Mouse (Mus musculus) megakaryocyte, embryonic 14.5 days (primary cell): ENCODE data around the gene Akap6. TPM values are rescaled to one million over a fixed set of nuclear protein-coding genes. Genes with fewer than 3 reads are reported as not detected.

Experiments
- H3K27me3 ChIP-seq: replicated peaks from 2 replicates; pipeline ENCODE3; 2012; ENCODE audit warnings: inconsistent platforms
- H3K36me3 ChIP-seq: replicated peaks from 2 replicates; pipeline ENCODE3; 2012; ENCODE audit warnings: low read length, inconsistent platforms, mixed read lengths
- H3K4me1 ChIP-seq: 2 replicates; pipeline ENCODE4 v1.6.1; 2012; ENCODE audit warnings: inconsistent platforms
- H3K4me3 ChIP-seq: replicated peaks from 2 replicates; pipeline ENCODE3; 2012; ENCODE audit warnings: moderate library complexity, mild to moderate bottlenecking, inconsistent platforms
- H3K9me3 ChIP-seq: 2 replicates; pipeline ENCODE4 v1.6.1; 2012; ENCODE audit warnings: inconsistent platforms
- FLI1 ChIP-seq: IDR thresholded peaks from 2 replicates; pipeline ENCODE4 v1.6.1; 2012; ENCODE audit warnings: low read length, inconsistent platforms, mixed read lengths
- GATA1 ChIP-seq: IDR thresholded peaks from 3 replicates; pipeline ENCODE4 v1.6.1; 2012; ENCODE audit warnings: mixed read lengths, low read length, inconsistent platforms, borderline replicate concordance
- polyA plus RNA-seq: library from polyadenylated mRNA; stranded (reverse); fragments of >175 nt; gene quantifications from 2 replicates; pipeline ENCODE4 v1.2.3, GENCODE M21; 2012; ENCODE audit warnings: low replicate concordance; ENCODE audit not compliant: insufficient read depth

Gene Akap6
- polyA plus RNA-seq, 1 experiment: 0.04 TPM

DNA sequence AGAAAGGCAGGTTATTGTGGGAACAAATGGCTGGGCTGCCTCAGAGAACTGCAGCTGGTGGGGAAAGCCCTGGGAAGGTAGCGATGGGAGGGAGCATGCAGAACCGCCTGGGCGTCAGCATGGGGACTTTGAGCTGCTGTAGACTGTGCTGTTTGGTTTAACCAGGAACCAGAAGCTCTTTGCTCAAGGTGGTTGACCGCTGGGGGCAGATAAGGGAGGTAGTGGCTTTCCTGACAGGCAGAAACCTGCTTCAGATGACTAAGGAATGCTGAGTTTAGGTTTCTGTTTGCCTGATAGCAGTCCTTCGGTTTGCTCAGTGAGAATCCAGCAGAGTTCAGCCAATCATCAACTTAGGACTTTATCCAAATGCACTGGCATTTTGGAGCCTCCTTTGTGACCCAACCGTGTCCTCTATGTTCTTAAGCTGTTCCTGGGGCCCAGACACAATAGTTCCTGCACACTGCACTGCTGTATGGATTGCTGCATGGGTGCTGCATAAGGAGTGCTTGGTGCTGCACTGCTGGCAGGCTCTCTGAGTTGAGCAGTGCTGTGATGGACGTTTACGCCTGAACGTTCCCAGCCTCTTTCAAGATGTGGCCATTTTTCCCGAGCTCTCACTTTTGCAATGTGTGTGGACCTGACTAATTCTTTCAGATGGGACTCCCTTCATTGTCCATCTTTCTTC lies 6.8 kb upstream of the Akap6 start:
- peaks cover 37% of the 10 kb centered on the region for H3K27me3 ChIP-seq
- H3K4me3 ChIP-seq: peak overlapping the region; percentile 72
- H3K9me3 ChIP-seq: peaks cover 12% of the 10 kb centered on the region
- no peaks in the 10 kb centered on the region for H3K36me3 ChIP-seq
- H3K4me1 ChIP-seq: peaks cover 15% of the 10 kb centered on the region
- TF ChIP-seq FLI1 (no peak), GATA1 (no peak)

- Histone ChIP-seq H3K4me1 (peaks cover 10% of the 10 kb centered on the region), H3K36me3 (no peaks in the 10 kb centered on the region), H3K27me3 (peaks cover 16% of the 10 kb centered on the region), H3K4me3 (no peak overlapping the region), H3K9me3 (peaks cover 12% of the 10 kb centered on the region)
- no peak for TF ChIP-seq FLI1
- no peak for TF ChIP-seq GATA1
Observed at GRCm38 (mm10) chr12:52697407-52698109, 1.6 kb upstream of the Akap6 start.

DNA sequence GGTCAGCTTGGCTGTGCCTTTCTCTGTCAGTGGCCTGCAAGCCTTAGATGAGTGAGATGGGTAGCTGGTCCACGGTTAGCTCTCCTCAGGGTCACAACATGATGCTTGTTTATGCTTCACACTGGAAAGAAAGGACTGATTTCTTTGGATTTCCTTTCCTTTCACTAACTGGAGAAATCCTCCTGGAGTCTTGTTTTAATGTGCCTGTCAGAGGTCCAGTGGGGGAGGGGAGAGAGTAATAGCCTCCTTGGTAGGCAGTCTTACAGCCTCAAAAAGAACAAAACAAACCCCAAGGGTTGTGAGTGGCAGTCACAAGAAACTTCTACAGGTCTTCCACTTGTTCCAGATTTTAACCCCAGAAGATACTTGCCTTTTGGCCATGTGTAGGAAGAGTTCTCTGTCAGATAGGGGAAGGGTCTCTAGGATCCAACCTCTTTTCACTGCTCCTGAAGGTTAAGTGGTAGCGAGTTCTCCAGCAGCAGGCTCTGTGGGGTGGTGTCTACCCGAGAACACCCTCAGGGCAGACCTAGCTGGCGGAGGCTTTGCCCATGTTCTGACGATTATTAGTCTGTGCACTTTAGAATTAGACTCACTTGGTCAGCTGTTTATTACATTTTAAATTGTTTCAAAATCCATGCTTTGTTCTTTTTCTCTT lies 780 bp upstream of the Akap6 start:
- peaks cover 12% of the 10 kb centered on the region for H3K9me3 ChIP-seq
- H3K36me3 ChIP-seq: no peaks in the 10 kb centered on the region
- H3K4me3 ChIP-seq: no peak overlapping the region
- peaks cover 7% of the 10 kb centered on the region; the same call in 1 of the 2 replicates for H3K4me1 ChIP-seq
- no peak for TF ChIP-seq FLI1
- no peak for TF ChIP-seq GATA1
- H3K27me3 ChIP-seq: peaks cover 12% of the 10 kb centered on the region

DNA sequence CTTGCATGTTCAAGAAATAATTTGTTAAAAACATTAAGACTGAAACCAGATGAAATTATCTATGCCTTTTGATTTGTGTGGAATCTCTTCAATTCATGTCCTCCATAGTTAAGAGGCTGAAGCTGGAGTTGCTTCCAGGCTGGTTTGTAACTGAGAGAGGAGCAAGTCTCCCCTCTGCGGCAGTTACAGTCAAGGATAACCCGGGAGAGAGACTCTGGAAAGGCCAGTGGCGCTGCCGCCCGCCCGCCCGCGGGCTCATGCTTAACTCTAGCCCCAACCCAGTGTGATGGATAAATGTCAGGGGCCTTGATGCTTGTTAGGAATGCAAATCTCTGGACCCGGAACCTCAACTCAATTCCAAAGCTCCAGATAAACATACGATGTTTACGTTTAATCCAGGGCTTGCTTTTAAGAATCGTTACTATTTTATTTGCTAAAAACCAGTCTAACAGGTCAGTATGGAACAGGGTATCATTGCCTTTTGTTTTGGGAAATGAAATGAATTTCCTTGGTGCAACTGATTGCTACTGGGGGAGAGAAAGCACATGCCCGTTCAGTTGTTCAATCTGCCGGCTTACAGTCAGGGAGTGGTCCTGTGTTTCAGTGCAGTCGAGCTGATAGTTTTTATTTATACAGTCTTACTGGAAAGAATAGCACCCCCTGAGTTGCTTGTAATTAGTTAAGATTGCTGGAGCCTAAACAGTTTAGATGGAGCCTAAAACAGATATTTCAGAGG lies 946 bp downstream of the Akap6 start:
- peaks cover 2% of the 10 kb centered on the region for H3K27me3 ChIP-seq
- TF ChIP-seq FLI1 (no peak), GATA1 (no peak)
- no peak overlapping the region for H3K4me3 ChIP-seq
- peaks cover 7% of the 10 kb centered on the region; the same call in 1 of the 2 replicates for H3K4me1 ChIP-seq
- H3K9me3 ChIP-seq: peaks cover 12% of the 10 kb centered on the region
- no peaks in the 10 kb centered on the region for H3K36me3 ChIP-seq

GRCm38 (mm10) chr12:52700697-52701191 lies 1.6 kb downstream of the Akap6 start:
- Histone ChIP-seq H3K27me3 (peaks cover 2% of the 10 kb centered on the region), H3K9me3 (peaks cover 12% of the 10 kb centered on the region), H3K4me1 (peaks cover 7% of the 10 kb centered on the region; the same call in 1 of the 2 replicates), H3K4me3 (no peak overlapping the region), H3K36me3 (no peaks in the 10 kb centered on the region)
- no peak for TF ChIP-seq FLI1
- TF ChIP-seq GATA1: no peak

GRCm38 (mm10) chr12:52701201-52701641 lies 2.0 kb downstream of the Akap6 start:
- Histone ChIP-seq H3K4me1 (peaks cover 7% of the 10 kb centered on the region; the same call in 1 of the 2 replicates), H3K4me3 (peak overlapping the region; percentile 66), H3K9me3 (peaks cover 12% of the 10 kb centered on the region), H3K36me3 (no peaks in the 10 kb centered on the region), H3K27me3 (peaks cover 2% of the 10 kb centered on the region)
- no peak for TF ChIP-seq GATA1
- no peak for TF ChIP-seq FLI1

- TF ChIP-seq FLI1 (no peak), GATA1 (no peak)
- no peaks in the 10 kb centered on the region for H3K36me3 ChIP-seq
- H3K9me3 ChIP-seq: no peaks in the 10 kb centered on the region
- peaks cover 2% of the 10 kb centered on the region for H3K27me3 ChIP-seq
- peaks cover 7% of the 10 kb centered on the region; the same call in 1 of the 2 replicates for H3K4me1 ChIP-seq
- H3K4me3 ChIP-seq: no peak overlapping the region
Observed at GRCm38 (mm10) chr12:52702368-52702967, 3.3 kb downstream of the Akap6 start.

- Histone ChIP-seq H3K27me3 (peaks cover 2% of the 10 kb centered on the region), H3K9me3 (no peaks in the 10 kb centered on the region), H3K4me3 (no peak overlapping the region), H3K4me1 (peaks cover 7% of the 10 kb centered on the region; the same call in 1 of the 2 replicates), H3K36me3 (no peaks in the 10 kb centered on the region)
- TF ChIP-seq FLI1 (no peak), GATA1 (no peak)
Observed at GRCm38 (mm10) chr12:52704081-52704480, 4.9 kb downstream of the Akap6 start.

DNA sequence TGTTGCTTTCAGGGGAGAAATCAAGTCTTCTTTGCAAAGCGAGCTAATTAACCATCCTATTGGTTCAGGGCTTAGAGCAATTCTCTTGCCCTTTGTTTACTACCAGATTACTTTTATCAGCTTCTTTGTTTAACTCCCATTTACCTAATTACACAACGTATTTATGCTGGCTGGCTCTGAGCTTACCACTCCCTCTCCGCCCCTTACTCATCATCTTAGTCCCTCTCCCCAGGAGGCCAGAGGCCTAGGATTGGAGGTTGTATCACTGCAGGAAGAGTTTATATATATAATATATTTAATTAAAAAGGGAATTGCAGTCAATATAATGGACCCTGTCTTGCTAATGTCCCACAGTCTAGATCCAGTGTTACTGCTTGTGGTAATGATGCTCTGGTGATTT lies 5.6 kb downstream of the Akap6 start:
- H3K27me3 ChIP-seq: no peaks in the 10 kb centered on the region
- no peak for TF ChIP-seq FLI1
- no peak for TF ChIP-seq GATA1

More for the DNA sequence above, 5.6 kb downstream of the Akap6 start:
- H3K36me3 ChIP-seq: no peaks in the 10 kb centered on the region
- H3K4me1 ChIP-seq: peaks cover 7% of the 10 kb centered on the region; the same call in 1 of the 2 replicates
- no peaks in the 10 kb centered on the region for H3K9me3 ChIP-seq
- H3K4me3 ChIP-seq: no peak overlapping the region
